Mouse (Mus musculus): ENCODE data around the gene Clnk. TPM values are rescaled to one million over a fixed set of nuclear protein-coding genes. Genes with fewer than 3 reads are reported as not detected.

Clnk gene
- polyA plus RNA-seq, 1 experiment = 0.10 TPM

DNA sequence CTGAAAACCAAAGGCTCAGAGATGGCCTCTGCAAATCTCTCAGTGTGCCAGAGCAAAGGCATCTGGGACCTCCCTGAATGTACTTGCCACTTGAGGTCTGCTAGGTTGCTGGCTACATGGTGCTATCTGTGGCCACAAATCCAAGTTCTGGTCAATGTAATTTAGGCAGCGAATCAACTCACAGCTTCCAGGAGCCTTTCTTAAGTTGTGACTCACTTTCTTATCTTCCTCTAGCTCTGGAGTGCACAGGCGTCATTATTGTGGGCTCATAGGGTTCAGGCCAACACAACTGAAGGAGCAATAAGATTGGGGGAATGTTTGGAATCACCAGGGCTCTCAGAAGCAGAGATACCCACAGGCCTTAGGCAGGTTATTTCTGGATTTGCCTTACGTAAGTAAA lies 96.6 kb downstream of the Clnk start:
- DNase-seq (ENCODE audit: extremely low spot score in 1 of 2, low spot score in 1 of 2) = no peak

DNA sequence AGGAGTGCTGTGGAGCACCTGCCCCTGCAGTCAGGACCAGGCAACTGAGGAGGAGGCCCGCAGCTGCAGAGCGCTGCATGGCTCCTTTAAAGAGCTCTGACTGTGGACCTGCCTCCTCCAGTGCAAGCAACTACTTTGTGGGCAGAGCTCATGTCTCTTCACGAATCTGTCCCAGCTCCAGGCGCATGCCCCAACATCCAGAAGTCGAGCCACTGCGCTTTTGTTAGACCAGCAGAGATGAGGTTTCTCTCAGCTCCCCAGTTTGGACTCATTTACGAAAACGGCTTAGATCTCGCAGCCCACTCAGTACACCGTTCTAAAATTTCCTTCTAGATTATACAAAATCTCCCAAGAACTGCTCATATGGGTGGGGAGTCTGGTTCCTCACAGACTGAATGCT lies 101.1 kb downstream of the Clnk start:
- peak; percentile 34 to 56 for DNase-seq (ENCODE audit: extremely low spot score in 1 of 2, low spot score in 1 of 2)

GRCm38 (mm10) chr5:38754950-38755349 lies 121.7 kb downstream of the Clnk start:
- peak in 1 of 2 experiments; percentile 56 for DNase-seq (ENCODE audit: extremely low spot score in 1 of 2, low spot score in 1 of 2)

DNA sequence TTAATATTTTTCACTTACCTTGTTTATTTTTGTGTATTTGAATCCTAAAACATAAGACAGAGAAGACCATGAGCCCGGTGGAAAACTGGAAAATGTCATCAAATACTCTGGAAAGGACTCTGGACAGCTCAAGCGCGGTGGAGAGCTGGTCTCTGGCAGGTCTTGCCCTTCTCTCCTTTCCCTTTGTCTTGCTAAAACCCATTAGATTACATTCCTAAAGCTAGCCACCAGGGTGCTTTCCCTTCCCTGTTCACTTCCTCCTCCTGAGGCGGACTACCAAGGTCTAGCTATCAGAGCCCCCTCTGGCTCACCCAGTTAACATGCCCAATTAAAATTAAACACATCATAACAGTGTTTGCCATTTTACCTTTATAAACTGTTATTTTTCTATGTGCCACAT lies 123.9 kb downstream of the Clnk start:
- no peak for DNase-seq (ENCODE audit: extremely low spot score in 1 of 2, low spot score in 1 of 2)

DNA sequence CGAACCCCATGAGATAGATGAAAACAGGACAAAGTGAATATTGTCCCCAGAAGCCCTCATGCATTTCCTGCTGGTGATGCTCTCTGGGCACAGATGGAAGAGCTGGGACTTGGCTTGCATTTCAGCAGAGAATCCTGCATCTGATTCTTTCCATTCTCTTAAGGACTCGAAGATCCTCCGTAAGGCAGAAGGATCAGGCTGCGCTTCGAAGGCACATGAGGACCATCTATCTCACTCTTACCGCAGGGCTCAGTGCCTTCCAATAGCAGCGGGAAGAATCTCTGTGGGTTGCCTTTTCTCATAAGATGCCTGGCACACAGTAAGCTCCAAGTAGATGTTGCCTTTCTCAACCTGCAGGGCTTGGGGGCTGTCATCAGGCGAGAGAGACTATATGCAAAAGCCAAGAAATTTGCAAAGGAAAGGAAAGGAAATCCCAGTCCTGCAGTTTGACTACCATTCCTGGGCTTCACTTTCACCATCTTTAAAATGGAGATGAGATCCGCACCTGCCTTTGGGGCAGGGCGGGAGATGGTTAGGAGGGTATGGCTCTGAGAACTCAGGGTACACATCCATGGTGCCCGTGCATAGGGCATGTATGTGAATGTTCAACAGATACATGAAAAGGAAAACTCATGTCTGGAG lies 167.6 kb downstream of the Clnk start:
- no peak for DNase-seq (ENCODE audit: extremely low spot score in 1 of 2, low spot score in 1 of 2)

DNA sequence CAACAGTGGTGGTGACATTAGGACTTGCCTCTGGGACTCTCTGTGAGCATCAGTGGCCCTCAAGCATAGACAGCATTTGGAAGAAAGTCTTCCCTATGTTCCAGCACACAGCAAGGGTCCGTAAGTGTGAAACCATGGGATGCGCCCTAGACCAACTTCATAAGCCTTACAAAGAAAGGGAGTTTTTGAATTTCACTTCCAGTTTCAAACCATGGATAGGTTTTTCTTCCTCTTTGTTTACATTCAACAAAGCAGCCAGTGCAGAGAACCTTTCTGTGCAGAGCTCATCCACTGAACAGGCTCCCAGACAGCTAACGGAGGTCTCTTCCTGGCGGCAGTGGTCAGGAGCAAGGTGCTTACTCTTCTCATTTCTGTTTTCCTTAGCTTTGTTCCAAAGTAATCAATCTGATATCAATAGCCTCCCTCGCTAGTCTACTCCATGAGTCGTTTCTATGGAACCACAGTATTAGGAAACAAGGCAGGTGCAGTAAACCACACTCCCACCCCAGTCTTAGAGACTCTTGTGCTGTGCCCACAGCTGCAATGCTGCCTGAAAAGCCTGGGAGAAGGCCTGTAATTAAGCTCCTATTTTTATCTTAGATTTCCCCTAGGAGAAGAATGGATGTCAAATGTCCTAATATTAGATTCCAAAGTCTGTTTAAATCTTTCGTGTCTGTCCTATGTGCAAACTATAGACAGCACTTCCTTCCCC lies 169.1 kb downstream of the Clnk start:
- DNase-seq (ENCODE audit: extremely low spot score in 1 of 2, low spot score in 1 of 2) = no peak

GRCm38 (mm10) chr5:38702941-38703340 lies 173.7 kb downstream of the Clnk start:
- DNase-seq (ENCODE audit: extremely low spot score in 1 of 2, low spot score in 1 of 2) = no peak

DNA sequence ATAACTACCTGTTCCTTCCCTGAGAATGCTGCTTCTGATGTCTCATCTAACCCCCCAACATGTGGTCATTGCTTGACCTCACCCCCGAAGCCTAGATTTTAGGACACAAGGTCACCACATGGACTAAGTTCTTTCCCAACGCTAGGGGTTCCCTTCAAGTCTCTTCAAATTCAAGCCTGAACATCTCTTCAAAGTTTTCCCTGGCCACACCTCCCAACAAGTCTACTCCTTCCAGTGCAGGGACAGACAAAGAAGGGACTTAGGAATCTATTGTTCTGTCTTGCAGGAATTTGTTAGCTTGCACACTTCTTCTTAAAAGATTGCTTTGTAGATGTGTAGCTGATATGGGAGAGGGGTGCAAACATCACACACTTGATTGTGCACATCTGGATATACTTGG lies 174.5 kb downstream of the Clnk start:
- no peak for DNase-seq (ENCODE audit: extremely low spot score in 1 of 2, low spot score in 1 of 2)

GRCm38 (mm10) chr5:38698466-38698865 lies 178.1 kb downstream of the Clnk start:
- no peak for DNase-seq (ENCODE audit: extremely low spot score in 1 of 2, low spot score in 1 of 2)

DNA sequence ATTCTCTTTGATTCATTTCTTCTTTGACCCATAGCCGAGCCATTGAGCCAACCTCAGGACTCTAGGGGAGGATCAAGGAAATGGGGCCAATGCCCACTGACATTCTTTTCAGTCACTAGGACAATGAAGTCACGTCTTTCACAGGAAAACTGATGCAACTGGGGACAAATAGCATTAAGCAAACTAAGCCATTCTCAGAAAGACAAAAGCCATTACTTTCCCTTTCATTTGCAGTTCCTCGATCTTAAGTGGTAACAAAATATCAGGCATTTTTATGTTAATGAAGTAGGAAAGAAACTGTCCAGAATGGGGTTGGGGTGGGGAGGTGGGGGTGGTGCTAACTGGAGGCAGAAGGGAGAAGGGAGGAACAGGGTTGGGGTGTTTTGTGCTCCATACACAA lies 178.6 kb downstream of the Clnk start:
- no peak for DNase-seq (ENCODE audit: extremely low spot score in 1 of 2, low spot score in 1 of 2)

GRCm38 (mm10) chr5:38696616-38697375 lies 179.8 kb downstream of the Clnk start:
- DNase-seq (ENCODE audit: extremely low spot score in 1 of 2, low spot score in 1 of 2) = no peak

DNA sequence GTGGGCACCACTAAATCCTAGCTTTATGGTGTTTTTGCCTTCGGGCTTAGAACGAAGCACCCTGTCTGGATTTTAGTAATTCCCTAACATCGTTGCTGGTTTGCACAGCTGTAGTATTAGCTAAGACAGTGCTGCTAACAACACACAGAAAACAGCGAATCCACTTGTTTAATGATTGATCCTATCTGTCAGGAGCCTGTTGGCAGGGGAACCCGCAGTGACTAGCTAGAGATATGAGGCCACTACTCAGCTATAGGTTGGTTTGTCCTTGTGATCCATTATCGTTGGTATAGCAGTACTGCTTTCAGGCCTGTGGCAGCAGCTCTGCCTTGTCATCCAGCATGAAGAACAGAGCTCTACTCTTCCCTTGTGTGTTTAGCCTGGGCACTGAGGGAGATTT lies 183.8 kb downstream of the Clnk start:
- no peak for DNase-seq (ENCODE audit: extremely low spot score in 1 of 2, low spot score in 1 of 2)

DNA sequence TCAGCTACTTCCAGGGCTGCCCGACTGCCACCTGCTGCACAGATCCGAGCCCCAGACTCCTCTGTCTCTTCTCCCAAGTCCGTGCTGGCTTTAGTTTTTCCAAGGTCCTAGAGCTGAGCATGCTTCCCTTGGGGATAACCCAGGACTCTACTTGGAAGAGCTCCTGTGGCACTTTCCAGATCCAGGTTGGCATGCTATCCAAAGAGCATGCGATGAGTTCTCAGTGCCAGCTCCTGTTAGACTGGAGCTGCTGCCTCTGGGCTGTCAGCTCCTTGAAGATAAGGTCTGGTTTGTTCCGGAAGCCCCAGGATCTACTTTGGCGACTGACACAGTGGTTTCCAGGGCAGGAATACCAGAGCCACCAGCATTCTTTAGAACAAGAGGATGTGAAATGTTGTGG lies 187.4 kb downstream of the Clnk start:
- DNase-seq (ENCODE audit: extremely low spot score in 1 of 2, low spot score in 1 of 2) = no peak

DNA sequence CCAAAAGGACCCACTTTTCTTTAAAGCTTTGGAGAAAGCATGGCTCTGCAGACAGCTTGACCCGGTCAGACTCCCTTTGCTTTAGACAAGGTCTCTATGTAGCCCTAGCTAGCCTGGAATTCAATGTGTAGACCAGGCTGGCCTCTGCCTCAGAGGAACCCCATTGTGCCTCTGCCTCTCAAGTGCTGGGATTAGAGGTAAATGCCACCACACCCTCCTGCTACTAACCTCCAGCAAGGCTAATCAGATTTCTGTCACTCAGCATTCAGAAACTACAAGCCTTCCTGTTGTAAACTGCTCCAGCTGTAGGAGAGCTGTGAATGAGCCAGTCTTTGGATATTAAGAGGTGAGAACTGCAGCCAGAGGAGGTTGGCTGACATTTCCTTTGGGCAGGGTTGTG lies 188.9 kb downstream of the Clnk start:
- no peak for DNase-seq (ENCODE audit: extremely low spot score in 1 of 2, low spot score in 1 of 2)

DNA sequence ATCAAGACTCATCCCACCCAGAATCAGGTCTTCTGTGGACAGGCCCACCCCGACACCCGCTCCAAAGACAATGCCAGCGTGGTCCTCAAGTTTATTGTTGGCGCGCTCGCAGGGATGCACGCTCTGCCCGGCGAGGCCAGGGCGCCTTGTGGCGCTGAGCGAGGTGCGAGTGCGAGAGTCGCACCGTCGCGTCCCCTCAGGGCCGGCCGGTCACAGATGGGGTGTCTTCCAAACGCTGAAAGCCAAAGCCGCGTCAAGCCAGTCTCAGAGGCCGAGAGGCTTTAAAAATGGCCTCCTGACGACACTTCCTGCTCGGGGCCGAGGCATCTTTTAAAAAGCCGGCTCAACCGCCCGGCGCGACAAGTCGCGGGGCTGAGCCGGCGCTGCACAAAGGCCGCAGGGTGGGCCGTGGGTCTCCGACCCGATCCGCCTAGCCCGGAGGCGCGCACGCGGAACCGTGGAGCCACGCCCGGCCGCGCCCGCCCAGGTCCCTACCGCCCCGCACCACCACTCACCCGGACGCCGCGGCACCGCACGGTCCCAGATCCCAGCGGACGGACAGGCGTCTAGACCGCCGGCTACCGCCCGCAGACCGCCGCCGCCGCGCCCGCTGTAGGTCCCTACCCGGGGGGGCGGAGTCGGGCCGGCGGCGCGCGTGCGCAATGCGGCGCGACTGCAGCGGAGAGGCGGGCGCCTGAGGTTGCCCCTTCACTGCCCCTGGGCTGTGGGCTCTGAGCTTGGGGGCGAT lies 192.3 kb downstream of the Clnk start, which contains the start of gene Zfp518b:
Gene Zfp518b, minus strand, starts transcription at position 663 of the 748 bp plus-strand sequence.
- peak; percentile 27 to 79 for DNase-seq (ENCODE audit: extremely low spot score in 1 of 2, low spot score in 1 of 2)

- no peak for DNase-seq (ENCODE audit: extremely low spot score in 1 of 2, low spot score in 1 of 2)
Measured at GRCm38 (mm10) chr5:38658836-38659235, 217.8 kb downstream of the Clnk start.

Other genes starting within 250 kb of the Clnk start
- 6.9 and 8.0 TPM in 2 replicates for gene Zfp518b, start 192.0 kb downstream of the Clnk start, polyA plus RNA-seq (2012; rRNA removed)